Mouse (Mus musculus) liver, embryonic 14.5 days (tissue): Measurements from ENCODE around the gene Zfp39. TPM values are rescaled to one million over a fixed set of nuclear protein-coding genes. Genes with fewer than 3 reads are reported as not detected.

Source experiments
- ATAC-seq: fragments of 200-750 bp; cut with Nextera tagmentation; 2 replicates; pipeline ENCODE4 v1.8.0; 2017; ENCODE audit warnings: moderate number of reproducible peaks, mild to moderate bottlenecking, moderate library complexity; ENCODE audit not compliant: insufficient read depth
- DNase-seq, 3 experiments: peaks; one replicate each; pipeline ENCODE4 v3.0.0-alpha.2; 2012 to 2013; ENCODE audit warnings: low read depth in 3 of 3, low spot score in 3 of 3
- H3K27ac ChIP-seq: fragments of 300-500 bp; sonication (generic); 2 replicates; pipeline ENCODE4 v1.5.1; 2014; ENCODE audit warnings: moderate library complexity, mild to moderate bottlenecking, control low read depth, inconsistent platforms
- H3K27me3 ChIP-seq: fragments of 300-500 bp; sonication (generic); 2 replicates; pipeline ENCODE4 v1.6.1; 2014; ENCODE audit warnings: mild to moderate bottlenecking, low read length, moderate library complexity; ENCODE audit not compliant: control insufficient read depth, insufficient read depth
- H3K36me3 ChIP-seq: fragments of 300-500 bp; sonication (generic); replicated peaks from 2 replicates; pipeline ENCODE4 v1.6.1; 2014; ENCODE audit warnings: low read depth; ENCODE audit not compliant: control insufficient read depth, insufficient read depth
- H3K4me1 ChIP-seq, 2 experiments: fragments of 200-500 bp in 1 of 2; fragments of 300-500 bp in 1 of 2; sonication (generic) in 1 of 2; replicated peaks; 2 replicates each; pipeline ENCODE4 v1.6.1; 2012 to 2014; ENCODE audit warnings: antibody characterized with exemption in 1 of 2, inconsistent platforms in 1 of 2, low read length in 1 of 2; ENCODE audit not compliant: control insufficient read depth in 2 of 2, insufficient read depth in 2 of 2
- H3K4me2 ChIP-seq: fragments of 300-500 bp; sonication (generic); 2 replicates; pipeline ENCODE4 v1.6.1; 2014; ENCODE audit warnings: low read depth, mild to moderate bottlenecking, control low read depth, moderate library complexity
- H3K4me3 ChIP-seq, 2 experiments: fragments of 200-500 bp in 1 of 2; fragments of 300-500 bp in 1 of 2; sonication (generic) in 1 of 2; 2 replicates each; pipeline ENCODE4 v1.5.1; 2012 to 2014; ENCODE audit warnings: low read depth in 2 of 2, low read length in 2 of 2, mild to moderate bottlenecking in 2 of 2, control low read depth in 1 of 2, inconsistent platforms in 1 of 2, moderate library complexity in 1 of 2; ENCODE audit not compliant: insufficient read depth in 1 of 2
- H3K9ac ChIP-seq: fragments of 300-500 bp; sonication (generic); replicated peaks from 2 replicates; pipeline ENCODE4 v1.6.1; 2014; ENCODE audit warnings: mild to moderate bottlenecking, control low read depth, moderate library complexity
- H3K9me3 ChIP-seq: fragments of 300-500 bp; sonication (generic); 2 replicates; pipeline ENCODE4 v1.6.1; 2016; ENCODE audit warnings: low read length, mixed read lengths; ENCODE audit not compliant: control insufficient read depth
- CTCF ChIP-seq: IDR thresholded peaks from 2 replicates; pipeline ENCODE4 v1.5.1; 2016; ENCODE audit warnings: antibody characterized with exemption, low read depth, control low read depth
- EP300 ChIP-seq: IDR thresholded peaks from 2 replicates; pipeline ENCODE4 v1.6.1; 2016; ENCODE audit warnings: antibody characterized with exemption, low read depth
- WGBS: fragments of 180-500 bp; shearing (Covaris S2); extraction: QIAGEN DNeasy Blood & Tissue Kit; methylation state at CpG from one replicate; pipeline ENCODE4 v1.1.7; 2014; ENCODE audit not compliant: insufficient replicate concordance; 5-methylcytosine and 5-hydroxymethylcytosine counted together
- polyA plus RNA-seq, 2 experiments: library from polyadenylated mRNA; depleted of rRNA in 1 of 2; stranded (reverse) in 1 of 2; unstranded in 1 of 2; fragments of >200 nt; fragmentation: Nextera tagmentation in 1 of 2; extraction: Ambion mirVana in 1 of 2; gene quantifications; 2 replicates each; pipeline versions ENCODE4 v1.2.1 to v1.2.3; 2012 to 2014

The Zfp39 gene
- polyA plus RNA-seq, 2 experiments, result 4.6 to 5.2 TPM

GRCm38 (mm10) chr11:58894456-58894855 lies 9.6 kb downstream of the Zfp39 start:
- Histone ChIP-seq H3K36me3 (peaks cover 86% of the 10 kb centered on the region), H3K4me3 (no peak overlapping the region)
- DNase-seq, result no peak

GRCm38 (mm10) chr11:58890511-58890910 lies 13.5 kb downstream of the Zfp39 start:
- Histone ChIP-seq H3K4me2 (no peak overlapping the region), H3K36me3 (peaks cover 60% of the 10 kb centered on the region), H3K4me1 (no peaks in the 10 kb centered on the region), H3K4me3 (no peak overlapping the region), H3K9ac (no peak overlapping the region), H3K27me3 (no peaks in the 10 kb centered on the region), H3K27ac (no peak overlapping the region), H3K9me3 (no peaks in the 10 kb centered on the region)
- 85% methylated on average over 10 of the region's 10 CpGs for WGBS
- ATAC-seq, result no peak
- TF ChIP-seq CTCF (no peak), EP300 (no peak)
- DNase-seq, result no peak

More at GRCm38 (mm10) chr11:58894456-58894855, 9.6 kb downstream of the Zfp39 start:
- Histone ChIP-seq H3K4me2 (no peak overlapping the region), H3K4me1 (no peaks in the 10 kb centered on the region), H3K27ac (no peak overlapping the region), H3K9ac (no peak overlapping the region), H3K27me3 (no peaks in the 10 kb centered on the region), H3K9me3 (no peaks in the 10 kb centered on the region)
- WGBS, result 84% methylated on average over 6 of the region's 6 CpGs
- no peak for ATAC-seq
- no peak for TF ChIP-seq CTCF
- no peak for TF ChIP-seq EP300

- Histone ChIP-seq H3K27me3 (no peaks in the 10 kb centered on the region), H3K9me3 (no peaks in the 10 kb centered on the region), H3K27ac (no peak overlapping the region), H3K4me2 (no peak overlapping the region), H3K9ac (no peak overlapping the region), H3K4me1 (no peaks in the 10 kb centered on the region), H3K4me3 (no peak overlapping the region), H3K36me3 (peaks cover 12% of the 10 kb centered on the region)
- TF ChIP-seq EP300, result no peak
- TF ChIP-seq CTCF, result no peak
- WGBS, result 62% methylated on average over 8 of the region's 8 CpGs
- ATAC-seq, result no peak
- DNase-seq, result no peak
These were observed 20.3 kb downstream of the Zfp39 start for GRCm38 (mm10) chr11:58883756-58884155.

DNA sequence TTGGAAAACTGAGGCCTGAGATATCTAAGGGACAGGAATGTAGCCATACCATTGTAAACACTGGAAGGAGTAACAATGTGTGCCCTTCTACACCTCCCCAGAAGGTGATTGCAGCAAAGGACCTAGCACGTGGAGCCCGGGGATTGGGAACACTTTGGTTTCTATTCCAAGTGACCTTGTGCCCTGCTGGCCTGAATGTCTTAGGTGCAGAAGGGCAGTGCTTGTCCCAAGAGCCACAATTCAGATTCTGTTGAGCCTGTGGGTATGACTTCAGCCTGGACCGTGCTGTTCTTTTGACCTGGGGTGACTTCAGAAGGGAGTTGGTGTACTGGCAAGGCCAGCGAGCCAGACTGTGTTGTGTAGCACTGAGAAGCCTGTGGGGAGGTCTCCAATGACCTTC lies 33.1 kb downstream of the Zfp39 start:
- ATAC-seq, result no peak
- no peak for DNase-seq
- Histone ChIP-seq H3K4me3 (no peak overlapping the region), H3K9ac (no peak overlapping the region), H3K4me1 (peaks cover 6 to 8% of the 10 kb centered on the region in 2 experiments; a peak in 2 of 4 replicates), H3K27me3 (no peaks in the 10 kb centered on the region), H3K36me3 (no peaks in the 10 kb centered on the region), H3K27ac (no peak overlapping the region), H3K9me3 (no peaks in the 10 kb centered on the region), H3K4me2 (no peak overlapping the region)
- WGBS, result 67% methylated on average over 4 of the region's 4 CpGs
- TF ChIP-seq EP300, result no peak
- no peak for TF ChIP-seq CTCF

DNA sequence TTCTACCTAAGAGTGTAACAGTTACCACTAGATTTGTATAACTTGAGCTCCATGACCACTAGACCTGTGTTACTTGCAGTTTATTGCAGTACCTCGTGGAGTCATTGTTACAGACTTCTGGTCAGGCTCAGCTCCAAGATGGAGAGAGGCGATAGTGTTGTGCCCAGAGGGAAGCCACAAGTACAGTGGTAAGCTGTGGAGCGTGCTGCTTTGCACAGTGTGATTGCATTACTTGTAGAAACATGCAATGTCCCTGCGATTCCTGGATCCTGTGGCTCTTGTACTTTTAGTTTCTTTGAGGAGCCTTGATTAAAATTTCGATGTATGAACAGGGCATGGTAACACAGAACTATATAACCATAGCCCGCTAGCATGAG lies 36.1 kb downstream of the Zfp39 start:
- H3K4me1 ChIP-seq, result peaks cover 6 to 8% of the 10 kb centered on the region in 2 experiments; a peak in 2 of 4 replicates
- peak overlapping the region; percentile 83 for H3K9ac ChIP-seq
- peak overlapping the region; percentile 80 to 95 for H3K4me3 ChIP-seq
- no peaks in the 10 kb centered on the region for H3K9me3 ChIP-seq
- ATAC-seq (no peak), DNase-seq (no peak)
- WGBS, result 66% methylated on average over 6 of the region's 6 CpGs
- peak overlapping the region; percentile 70 for H3K4me2 ChIP-seq
- H3K27me3 ChIP-seq, result no peaks in the 10 kb centered on the region
- no peak for TF ChIP-seq EP300
- TF ChIP-seq CTCF, result no peak
- no peak overlapping the region for H3K27ac ChIP-seq
- H3K36me3 ChIP-seq, result no peaks in the 10 kb centered on the region
